Mouse (Mus musculus): Measurements from ENCODE around the gene Rps26.

- TF ChIP-seq POLR2A (IDR thresholded peaks at IDR 0.05; ENCODE audit: borderline replicate concordance, low read depth, low read length) (no peak), CTCF (IDR thresholded peaks at IDR 0.05; ENCODE audit: low read depth, low read length) (no peak)
Observed at GRCm38 (mm10) chr10:128589464-128590192, 36.9 kb downstream of the Rps26 start, which contains the start of gene Erbb3.

Measured in bone marrow macrophage, adult 2 months (primary cell).